ENCODE assay signal across 17 mouse cellular contexts in the genomic region with DNA sequence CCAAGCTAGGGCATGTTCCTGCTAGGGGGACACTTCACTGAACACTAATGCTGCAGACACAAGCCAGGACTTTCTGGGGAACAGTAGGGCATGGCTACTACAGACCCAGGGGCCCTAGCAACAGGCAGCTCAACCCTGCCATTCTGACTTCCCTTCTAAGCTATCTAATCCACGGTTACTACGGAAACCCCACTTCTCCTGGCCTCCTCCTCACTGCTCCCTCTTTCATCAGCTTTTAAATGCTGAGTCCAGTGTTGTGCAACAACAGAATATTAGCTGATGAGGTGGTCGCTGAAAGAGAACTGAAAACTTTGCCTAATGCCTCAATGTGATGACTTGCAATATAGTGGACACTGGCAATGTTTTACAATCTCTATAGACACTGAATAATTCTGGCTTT. TPM values are rescaled to one million over a fixed set of nuclear protein-coding genes. Genes with fewer than 3 reads are reported as not detected.
DNase-seq lines count a peak whose midpoint lies in the region; ATAC-seq and TF ChIP-seq lines count a peak whose summit lies in the region.
"Not testable (repeated sequence)": the region's sequence is repeated elsewhere in the genome, so short reads cannot be mapped to it uniquely, and the experiment has no call there.
"Had no signal": no experiment of that assay in that cellular context is flagged by ENCODE, and none has a peak within 500 bp of the region (broad histone marks: within the 10 kb centered on the region; RNA-seq: fewer than 3 reads in every experiment).

No protein-coding gene starts in this region.

- not testable (repeated sequence) for H3K4me3 ChIP-seq in hindbrain, postnatal 0 days (ENCODE audit: low read length)

- not testable (repeated sequence) for H3K9me3 ChIP-seq in hindbrain, postnatal 0 days (ENCODE audit: low read length)

- not testable (repeated sequence) for H3K36me3 ChIP-seq in hindbrain, postnatal 0 days (ENCODE audit: insufficient read depth, low read length)

- DNase-seq in 416B (ENCODE audit: low read depth) (peak; percentile 46), MEL-GATA-1-ER (ENCODE audit: extremely low read depth, low read depth) (peak; percentile 14)
- DNase-seq in brain, adult 2 months (ENCODE audit: low read depth, low spot score), result peak; percentile 7
- peak; percentile 2 for DNase-seq in hindbrain, postnatal 0 days (ENCODE audit: low spot score)
- peak; percentile 7 for DNase-seq in lung, postnatal 25 days (ENCODE audit: low spot score)

- ATAC-seq in granulocyte monocyte progenitor cell, adult 5-6 weeks (replicated peaks; ENCODE audit: poor library complexity, severe bottlenecking), result peak; percentile 95
- peak; percentile 39; the same call in 1 of the 2 replicates for ATAC-seq in hindbrain, postnatal 0 days
- peak; percentile 89 for ATAC-seq in megakaryocyte progenitor cell, adult 5-6 weeks (replicated peaks; ENCODE audit: poor library complexity)

- not testable (repeated sequence) for H3K27ac ChIP-seq in hindbrain, postnatal 0 days

- WGBS in hindbrain, postnatal 0 days, result 57% methylated on average over 3 of the region's 3 CpGs

- not testable (repeated sequence) for H3K27me3 ChIP-seq in hindbrain, postnatal 0 days (ENCODE audit: insufficient read depth, low read length)

- H3K4me1 ChIP-seq in hindbrain, postnatal 0 days (ENCODE audit: insufficient read depth, low read length), result not testable (repeated sequence)

- H3K9ac ChIP-seq in hindbrain, postnatal 0 days (replicated peaks; ENCODE audit: low read length), result not testable (repeated sequence)

- not testable (repeated sequence) for H3K4me2 ChIP-seq in hindbrain, postnatal 0 days (ENCODE audit: low read depth, low read length)

- not testable (repeated sequence) for TF ChIP-seq CTCF in hindbrain, postnatal 0 days (IDR thresholded peaks at IDR 0.05; ENCODE audit: low read depth)

RNA-seq across cellular contexts. Expression of a gene that starts 7.4 kb away (rescaled TPM):
- not detected in 2 replicates for total RNA-seq in granulocyte monocyte progenitor cell, adult 5-6 weeks (2014; fragmentation: Nextera tagmentation)
- not detected in 2 replicates for total RNA-seq in granulocyte monocyte progenitor cell, adult 5-6 weeks (2017)
- total RNA-seq in hindbrain, postnatal 0 days (2014; rRNA removed), result 1.6 and 6.0 TPM in 2 replicates
- polyA plus RNA-seq in hindbrain, postnatal 0 days (2015; fragmentation: Nextera tagmentation; extraction: Ambion mirVana), result 0.35 and 0.79 TPM in 2 replicates
- not detected in 2 replicates for total RNA-seq in megakaryocyte progenitor cell, adult 5-6 weeks (2015)
- total RNA-seq in megakaryocyte progenitor cell, adult 5-6 weeks (2017), result not detected in 2 replicates
- total RNA-seq: heart, adult 8-10 months; heart, postnatal 25 days; hematopoietic stem cell, adult 5-6 weeks had no signal
- polyA plus RNA-seq: embryonic facial prominence, embryonic 10.5 days; erythroblast, embryonic 14.5 days; heart, embryonic 11.5 days; heart, embryonic 14.5 days; heart, postnatal 0 days; hindbrain, embryonic 12.5 days; intestine, embryonic 16.5 days had no signal

RNA-seq across cellular contexts. Expression of a gene that starts 7.7 kb away (rescaled TPM):
- 71.8 and 74.2 TPM in 2 replicates for total RNA-seq in granulocyte monocyte progenitor cell, adult 5-6 weeks (2014; fragmentation: Nextera tagmentation)
- 57.8 and 62.4 TPM in 2 replicates for total RNA-seq in granulocyte monocyte progenitor cell, adult 5-6 weeks (2017)
- total RNA-seq in hindbrain, postnatal 0 days (2014; rRNA removed), result 13.7 and 26.9 TPM in 2 replicates
- polyA plus RNA-seq in hindbrain, postnatal 0 days (2015; fragmentation: Nextera tagmentation; extraction: Ambion mirVana), result 24.0 and 25.4 TPM in 2 replicates
- 73.9 and 79.4 TPM in 2 replicates for total RNA-seq in megakaryocyte progenitor cell, adult 5-6 weeks (2015)
- total RNA-seq in megakaryocyte progenitor cell, adult 5-6 weeks (2017), result 72.3 and 80.8 TPM in 2 replicates

RNA-seq across cellular contexts. Expression of a gene that starts 25.1 kb away (rescaled TPM):
- 34.3 and 38.7 TPM in 2 replicates for total RNA-seq in granulocyte monocyte progenitor cell, adult 5-6 weeks (2014; fragmentation: Nextera tagmentation)
- total RNA-seq in granulocyte monocyte progenitor cell, adult 5-6 weeks (2017), result 49.2 and 53.3 TPM in 2 replicates
- 11.8 and 17.3 TPM in 2 replicates for total RNA-seq in hindbrain, postnatal 0 days (2014; rRNA removed)
- 18.6 and 20.4 TPM in 2 replicates for polyA plus RNA-seq in hindbrain, postnatal 0 days (2015; fragmentation: Nextera tagmentation; extraction: Ambion mirVana)
- 44.8 and 47.1 TPM in 2 replicates for total RNA-seq in megakaryocyte progenitor cell, adult 5-6 weeks (2015)
- 49.2 and 57.0 TPM in 2 replicates for total RNA-seq in megakaryocyte progenitor cell, adult 5-6 weeks (2017)

Comparison
In these comparisons a context has a peak if more than half of its experiments do, and no peak if none do; other contexts are left out.
1. ATAC-seq: peak in every context shown above with its lines; median percentile 95 in granulocyte monocyte progenitor cell, adult 5-6 weeks; 89 in megakaryocyte progenitor cell, adult 5-6 weeks; 39 in hindbrain, postnatal 0 days.